Mouse (Mus musculus): ENCODE measurements around the gene Guca1b.

DNA sequence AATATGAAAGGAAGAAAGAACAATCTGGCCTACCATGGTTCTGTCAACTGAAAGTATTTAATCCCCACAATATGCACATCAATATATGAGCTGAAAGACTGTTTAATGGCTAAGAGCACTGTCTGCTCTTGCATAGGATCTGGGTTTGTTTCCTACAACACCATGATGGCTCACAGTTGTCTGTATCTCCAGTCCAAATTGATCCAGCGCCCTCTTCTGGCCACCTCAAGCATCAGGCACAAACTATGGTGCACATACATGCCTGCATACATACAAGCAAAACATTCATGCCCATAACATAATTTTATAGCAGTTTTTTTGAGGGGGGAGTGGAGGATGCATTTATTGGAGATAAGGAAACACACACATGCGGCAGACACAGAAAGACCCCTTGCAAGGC, 42.1 kb upstream of the Guca1b start:
- TF ChIP-seq CTCF (IDR thresholded peaks at IDR 0.05; ENCODE audit: borderline replicate concordance, control insufficient read depth, extremely low read depth, insufficient read depth, low read length, poor library complexity), result no peak
- no peak for TF ChIP-seq POLR2A (IDR thresholded peaks at IDR 0.05; ENCODE audit: control insufficient read depth, extremely low read depth, insufficient read depth, low read length, poor library complexity)
